Comparison of ENCODE assay signal across 33 mouse cellular contexts in genomic region chr2:53803666-53804065, GRCm38 (mm10).
"Had no signal": no experiment of that assay in that cellular context is flagged by ENCODE, and none has a peak within 500 bp of the region (broad histone marks: within the 10 kb centered on the region; RNA-seq: fewer than 3 reads in every experiment).

No protein-coding gene starts in this region.

- H3K4me2 ChIP-seq: heart, embryonic 11.5 days; heart, embryonic 12.5 days; heart, embryonic 13.5 days; heart, embryonic 15.5 days; hindbrain, embryonic 12.5 days; hindbrain, embryonic 13.5 days; hindbrain, embryonic 15.5 days; kidney, embryonic 15.5 days had no signal

- H3K27ac ChIP-seq: heart, embryonic 10.5 days; heart, embryonic 13.5 days; heart, embryonic 15.5 days; hindbrain, embryonic 10.5 days; hindbrain, embryonic 12.5 days; hindbrain, embryonic 13.5 days; hindbrain, embryonic 15.5 days; hindbrain, postnatal 0 days; kidney, embryonic 15.5 days; kidney, postnatal 0 days; layer of hippocampus, adult 2 months; left cerebral cortex, adult 2 months had no signal

- H3K9me3 ChIP-seq: heart, embryonic 10.5 days; heart, embryonic 12.5 days; heart, embryonic 13.5 days; heart, embryonic 15.5 days; hindbrain, embryonic 10.5 days; hindbrain, embryonic 12.5 days; hindbrain, embryonic 13.5 days; hindbrain, embryonic 15.5 days; kidney, embryonic 15.5 days had no signal

- ATAC-seq: hindbrain, embryonic 16.5 days; hindbrain, postnatal 0 days; inflammation-experienced regulatory T-cells, adult 6 months; intestine, embryonic 16.5 days; intestine, postnatal 0 days had no signal

- H3K27me3 ChIP-seq: heart, embryonic 12.5 days; heart, embryonic 13.5 days; heart, embryonic 15.5 days; hindbrain, embryonic 12.5 days; hindbrain, embryonic 13.5 days; hindbrain, embryonic 15.5 days; kidney, embryonic 15.5 days had no signal

- H3K4me1 ChIP-seq: heart, embryonic 10.5 days; heart, embryonic 12.5 days; heart, embryonic 13.5 days; heart, embryonic 15.5 days; hindbrain, embryonic 10.5 days; hindbrain, embryonic 12.5 days; hindbrain, embryonic 13.5 days; hindbrain, embryonic 15.5 days; kidney, embryonic 15.5 days had no signal

- H3K36me3 ChIP-seq: heart, embryonic 10.5 days; heart, embryonic 12.5 days; heart, embryonic 13.5 days; heart, embryonic 15.5 days; hindbrain, embryonic 10.5 days; hindbrain, embryonic 12.5 days; hindbrain, embryonic 13.5 days; hindbrain, embryonic 15.5 days; kidney, embryonic 15.5 days had no signal

- H3K9ac ChIP-seq: heart, embryonic 12.5 days; heart, embryonic 13.5 days; heart, embryonic 15.5 days; hindbrain, embryonic 12.5 days; hindbrain, embryonic 13.5 days; hindbrain, embryonic 15.5 days; kidney, embryonic 15.5 days had no signal

- H3K4me3 ChIP-seq: heart, embryonic 10.5 days; heart, embryonic 12.5 days; heart, embryonic 13.5 days; heart, embryonic 15.5 days; hindbrain, embryonic 10.5 days; hindbrain, embryonic 12.5 days; hindbrain, embryonic 13.5 days; hindbrain, embryonic 15.5 days; kidney, embryonic 15.5 days; layer of hippocampus, adult 2 months; left cerebral cortex, adult 2 months had no signal

- DNase-seq: heart, postnatal 10 days; heart, postnatal 14 days; heart, postnatal 4 days; kidney, adult 11 months; kidney, adult 18-20 months; kidney, adult 2 months; kidney, adult 8-10 months; kidney, adult 9 months; kidney, postnatal 10 days; kidney, postnatal 14 days; kidney, postnatal 25 days; kidney, postnatal 36 days; kidney, postnatal 4 days; layer of hippocampus, adult 9-11 months; layer of hippocampus, postnatal 36 days had no signal
